Mouse (Mus musculus) MEL (cell line): ENCODE data around the gene Gm5724.

Experiments
- NRF1 ChIP-seq: IDR thresholded peaks from 2 replicates; pipeline ENCODE4 v1.6.1; 2014; ENCODE audit warnings: low read depth, mild to moderate bottlenecking, inconsistent platforms, low read length, improper control_type of control experiment, moderate library complexity; ENCODE audit not compliant: poor library complexity, insufficient read depth, severe bottlenecking
- RAD21 ChIP-seq: IDR thresholded peaks from 2 replicates; pipeline ENCODE4 v1.6.1; 2011; ENCODE audit warnings: mild to moderate bottlenecking, low read depth, low read length, improper control_type of control experiment
- SIN3A ChIP-seq: IDR thresholded peaks from 2 replicates; pipeline ENCODE4 v1.6.1; 2012; ENCODE audit warnings: low read length, improper control_type of control experiment, inconsistent platforms
- USF1 ChIP-seq: IDR thresholded peaks from 2 replicates; pipeline ENCODE4 v1.6.1; 2014; ENCODE audit warnings: low read depth, mild to moderate bottlenecking, inconsistent platforms, low read length, improper control_type of control experiment, moderate library complexity
- ZKSCAN1 ChIP-seq: IDR thresholded peaks from 2 replicates; pipeline ENCODE4 v1.6.1; 2012; ENCODE audit warnings: low read depth, mild to moderate bottlenecking, inconsistent platforms, low read length, improper control_type of control experiment, moderate library complexity

DNA sequence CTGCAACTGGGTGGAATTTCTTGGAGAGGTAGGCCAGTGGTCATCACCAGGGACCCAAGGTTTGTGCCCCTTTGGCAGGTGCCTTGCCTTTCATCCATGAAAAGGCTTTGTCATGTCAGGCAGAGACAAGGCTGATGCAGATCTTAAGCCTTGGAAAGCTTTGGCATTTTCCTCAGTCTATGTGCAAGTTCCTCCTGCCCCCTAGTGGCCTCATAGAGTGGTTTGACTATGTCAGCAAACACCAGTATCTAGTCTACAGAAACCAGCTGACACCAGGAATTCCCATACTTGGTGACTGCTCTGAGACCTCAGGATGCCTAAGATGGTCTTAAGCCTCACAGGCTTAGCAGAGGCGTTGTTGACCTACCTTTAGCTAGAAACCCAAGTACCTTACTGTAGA, 24.2 kb upstream of the Gm5724 start:
- TF ChIP-seq SIN3A (no peak), USF1 (no peak), ZKSCAN1 (no peak), RAD21 (peak; percentile 13), NRF1 (no peak)
